Mouse (Mus musculus) E14TG2a.4 (cell line): ENCODE results near the gene Sh2b3.

Experiments used
- CTCF ChIP-seq: conservative IDR thresholded peaks from 2 replicates; pipeline ENCODE4 v1.5.1; 2014; ENCODE audit warnings: low read length
- POU5F1 ChIP-seq: IDR thresholded peaks from 2 replicates; pipeline ENCODE4 v1.6.1; 2014; ENCODE audit warnings: low read length, borderline replicate concordance

- TF ChIP-seq CTCF (no peak), POU5F1 (no peak)
Measured at GRCm38 (mm10) chr5:121778485-121779119, 58.8 kb downstream of the Sh2b3 start.
